Mouse (Mus musculus): Measurements from ENCODE around the gene Gm17455.

Gene Gm17455

GRCm38 (mm10) chr10:60373937-60374578 is 25.5 kb upstream of the Gm17455 start:
- no peak for DNase-seq (ENCODE audit: low read depth, low spot score)

GRCm38 (mm10) chr10:60376704-60377103 is 22.8 kb upstream of the Gm17455 start:
- DNase-seq (ENCODE audit: low read depth, low spot score), result no peak

GRCm38 (mm10) chr10:60379419-60379957 is 20.0 kb upstream of the Gm17455 start:
- DNase-seq (ENCODE audit: low read depth, low spot score), result no peak

- DNase-seq (ENCODE audit: low read depth, low spot score), result no peak
Observed at GRCm38 (mm10) chr10:60380229-60380628, 19.3 kb upstream of the Gm17455 start.

- no peak for DNase-seq (ENCODE audit: low read depth, low spot score)
Observed at GRCm38 (mm10) chr10:60381142-60381925, 18.2 kb upstream of the Gm17455 start.

- DNase-seq (ENCODE audit: low read depth, low spot score), result no peak
Observed at GRCm38 (mm10) chr10:60388332-60388731, 11.2 kb upstream of the Gm17455 start.

GRCm38 (mm10) chr10:60389447-60389865 is 10.1 kb upstream of the Gm17455 start:
- no peak for DNase-seq (ENCODE audit: low read depth, low spot score)

- no peak for DNase-seq (ENCODE audit: low read depth, low spot score)
Observed at GRCm38 (mm10) chr10:60390177-60390903, 9.2 kb upstream of the Gm17455 start.

GRCm38 (mm10) chr10:60390904-60391420 is 8.6 kb upstream of the Gm17455 start:
- DNase-seq (ENCODE audit: low read depth, low spot score), result no peak

GRCm38 (mm10) chr10:60391661-60392060 is 7.9 kb upstream of the Gm17455 start:
- no peak for DNase-seq (ENCODE audit: low read depth, low spot score)

GRCm38 (mm10) chr10:60394936-60395335 is 4.6 kb upstream of the Gm17455 start:
- DNase-seq (ENCODE audit: low read depth, low spot score), result no peak

GRCm38 (mm10) chr10:60395605-60396004 is 3.9 kb upstream of the Gm17455 start:
- DNase-seq (ENCODE audit: low read depth, low spot score), result no peak

GRCm38 (mm10) chr10:60398051-60398814 is 1.3 kb upstream of the Gm17455 start:
- DNase-seq (ENCODE audit: low read depth, low spot score), result no peak

- no peak for DNase-seq (ENCODE audit: low read depth, low spot score)
Observed at GRCm38 (mm10) chr10:60400507-60401295, 1.2 kb downstream of the Gm17455 start.

- DNase-seq (ENCODE audit: low read depth, low spot score), result no peak
Observed at GRCm38 (mm10) chr10:60405460-60406177, 6.1 kb downstream of the Gm17455 start.

- peak; percentile 53 for DNase-seq (ENCODE audit: low read depth, low spot score)
Observed at GRCm38 (mm10) chr10:60407831-60408230, 8.3 kb downstream of the Gm17455 start.

GRCm38 (mm10) chr10:60411794-60412193 is 12.3 kb downstream of the Gm17455 start:
- no peak for DNase-seq (ENCODE audit: low read depth, low spot score)

- DNase-seq (ENCODE audit: low read depth, low spot score), result no peak
Observed at GRCm38 (mm10) chr10:60413756-60414155, 14.2 kb downstream of the Gm17455 start.

- no peak for DNase-seq (ENCODE audit: low read depth, low spot score)
Observed at GRCm38 (mm10) chr10:60417041-60417440, 17.5 kb downstream of the Gm17455 start.

- peak; percentile 64 for DNase-seq (ENCODE audit: low read depth, low spot score)
Observed at GRCm38 (mm10) chr10:60418137-60418536, 18.6 kb downstream of the Gm17455 start.

All from retina, postnatal 7 days (tissue).